Mouse (Mus musculus) CH12.LX (cell line): ENCODE results near the gene Pawr.

Source experiments
- CTCF ChIP-seq, 2 experiments: IDR thresholded peaks in 1 of 2; conservative IDR thresholded peaks in 1 of 2; 2 replicates each; pipeline ENCODE4 v1.5.1; 2011 to 2012; ENCODE audit warnings: low read depth in 2 of 2, low read length in 2 of 2, improper control_type of control experiment in 1 of 2, inconsistent platforms in 1 of 2, mild to moderate bottlenecking in 1 of 2, moderate library complexity in 1 of 2
- EP300 ChIP-seq: IDR thresholded peaks from 2 replicates; pipeline ENCODE4 v1.6.1; 2011; ENCODE audit warnings: low read length, improper control_type of control experiment
- ETS1 ChIP-seq: conservative IDR thresholded peaks from 2 replicates; pipeline ENCODE4 v1.6.1; 2012; ENCODE audit warnings: low read depth, mild to moderate bottlenecking, inconsistent platforms, low read length, improper control_type of control experiment, moderate library complexity
- HCFC1 ChIP-seq: IDR thresholded peaks from 2 replicates; pipeline ENCODE4 v1.6.1; 2012; ENCODE audit warnings: low read depth, mild to moderate bottlenecking, inconsistent platforms, low read length, improper control_type of control experiment
- KAT2A ChIP-seq: IDR thresholded peaks from 2 replicates; pipeline ENCODE4 v1.6.1; 2012; ENCODE audit warnings: low read length, improper control_type of control experiment, inconsistent platforms; ENCODE audit not compliant: insufficient replicate concordance
- MAFK ChIP-seq: IDR thresholded peaks from 2 replicates; pipeline ENCODE4 v1.6.1; 2011; ENCODE audit warnings: low read length, improper control_type of control experiment; ENCODE audit not compliant: insufficient replicate concordance
- MAX ChIP-seq: IDR thresholded peaks from 2 replicates; pipeline ENCODE4 v1.6.1; 2011; ENCODE audit warnings: low read length, improper control_type of control experiment
- NRF1 ChIP-seq: IDR thresholded peaks from 2 replicates; pipeline ENCODE4 v1.6.1; 2014; ENCODE audit warnings: low read depth, mild to moderate bottlenecking, inconsistent platforms, low read length, improper control_type of control experiment, moderate library complexity
- POLR2A ChIP-seq: IDR thresholded peaks from 2 replicates; pipeline ENCODE4 v1.6.1; 2011; ENCODE audit warnings: low read depth, mild to moderate bottlenecking, improper control_type of control experiment, low read length
- SMC3 ChIP-seq: IDR thresholded peaks from 2 replicates; pipeline ENCODE4 v1.6.1; 2011; ENCODE audit warnings: low read depth, low read length, improper control_type of control experiment
- TBP ChIP-seq: conservative IDR thresholded peaks from 2 replicates; pipeline ENCODE4 v1.6.1; 2011; ENCODE audit warnings: low read depth, low read length, improper control_type of control experiment
- ZC3H11A ChIP-seq: IDR thresholded peaks from 2 replicates; pipeline ENCODE4 v1.6.1; 2012; ENCODE audit warnings: low read depth, mild to moderate bottlenecking, inconsistent platforms, low read length, improper control_type of control experiment
- ZMIZ1 ChIP-seq: IDR thresholded peaks from 2 replicates; pipeline ENCODE4 v1.6.1; 2012; ENCODE audit warnings: low read depth, mild to moderate bottlenecking, inconsistent platforms, low read length, improper control_type of control experiment
- ZNF384 ChIP-seq: IDR thresholded peaks from 2 replicates; pipeline ENCODE4 v1.6.1; 2012; ENCODE audit warnings: low read depth, low read length, improper control_type of control experiment, inconsistent platforms

DNA sequence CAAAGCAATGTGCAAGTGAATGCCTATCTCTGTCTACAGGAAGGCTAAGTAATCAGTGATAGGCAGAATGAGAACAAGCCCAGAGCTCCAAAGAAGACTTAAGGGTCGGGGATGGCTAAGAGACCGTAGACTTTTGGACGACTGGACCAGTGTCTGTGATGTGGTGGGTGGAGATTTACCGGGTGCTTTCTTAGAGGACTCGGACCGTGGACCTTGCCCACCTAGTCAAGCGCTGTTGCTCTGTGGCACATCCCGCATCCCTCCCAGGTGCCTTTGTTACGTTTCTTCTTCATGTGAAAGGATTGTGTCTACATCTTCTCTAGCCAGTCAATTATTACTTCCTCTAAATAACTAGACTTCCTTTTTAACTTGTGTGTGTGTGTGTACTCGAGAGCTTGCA, 98.6 kb downstream of the Pawr start:
- TF ChIP-seq HCFC1 (no peak), POLR2A (no peak), NRF1 (no peak), CTCF (conservative IDR thresholded peaks at IDR 0.05 in 1 of 2, IDR thresholded peaks at IDR 0.05 in 1 of 2; ENCODE audit: low read depth in 2 of 2, low read length in 2 of 2) (no peak), MAX (no peak), MAFK (no peak), TBP (no peak), ETS1 (no peak), KAT2A (no peak), SMC3 (no peak), ZMIZ1 (no peak), EP300 (no peak), ZNF384 (no peak), ZC3H11A (no peak)
